In the genomic region with DNA sequence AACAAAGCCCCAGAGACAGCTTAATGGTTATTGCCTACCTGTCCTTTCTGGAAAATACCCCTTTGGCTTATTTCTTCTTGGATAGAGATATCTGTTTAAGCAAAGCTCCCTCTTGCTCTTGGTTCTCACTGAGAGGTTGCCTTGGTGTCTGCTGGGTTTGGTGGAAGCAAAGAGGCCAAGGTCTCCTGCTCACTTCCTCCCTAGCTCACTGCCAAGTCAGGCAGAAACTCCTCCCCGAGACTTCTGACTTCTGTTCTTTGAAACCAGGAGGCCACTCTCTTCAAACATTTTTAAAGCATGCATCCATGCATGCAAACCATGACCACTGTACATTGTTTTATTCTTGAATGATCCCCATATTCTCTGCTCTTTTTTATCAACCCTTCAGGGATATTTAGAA, we compare ENCODE assay signal across 20 mouse cellular contexts.
DNase-seq lines count a peak whose midpoint lies in the region; ATAC-seq and TF ChIP-seq lines count a peak whose summit lies in the region.
"Had no signal": no experiment of that assay in that cellular context is flagged by ENCODE, and none has a peak within 500 bp of the region (broad histone marks: within the 10 kb centered on the region; RNA-seq: fewer than 3 reads in every experiment).

No protein-coding gene starts in this region.

- H3K27ac ChIP-seq in heart, embryonic 12.5 days (ENCODE audit: poor library complexity, severe bottlenecking), result no peak overlapping the region
- peak overlapping the region; percentile 87; the same call in 1 of the 2 replicates for H3K27ac ChIP-seq in liver, postnatal 0 days (ENCODE audit: low read depth)
- H3K27ac ChIP-seq in liver, embryonic 11.5 days (ENCODE audit: low read depth, low read length), result no peak overlapping the region
- H3K27ac ChIP-seq: embryonic facial prominence, embryonic 12.5 days; limb, embryonic 12.5 days; macrophage; midbrain, embryonic 13.5 days; neural tube, embryonic 15.5 days had no signal

- DNase-seq in heart, adult 11 months, result peak; percentile 73
- DNase-seq in liver, postnatal 0 days, result no peak
- DNase-seq in liver, embryonic 11.5 days (ENCODE audit: low spot score), result no peak
- peak; percentile 45 for DNase-seq in adrenal gland, postnatal 14 days
- DNase-seq in lung, postnatal 14 days, result no peak
- DNase-seq in layer of hippocampus, postnatal 25 days (ENCODE audit: extremely low spot score in 1 of 2, low spot score in 1 of 2), result no peak
- DNase-seq: cerebellum, adult 8-10 months; heart, postnatal 4 days; right cerebral cortex, postnatal 4 days had no signal

- peaks cover 11% of the 10 kb centered on the region; the same call in 1 of the 2 replicates for H3K4me1 ChIP-seq in heart, embryonic 12.5 days (replicated peaks)
- peaks cover 18% of the 10 kb centered on the region for H3K4me1 ChIP-seq in liver, postnatal 0 days (ENCODE audit: insufficient read depth)
- no peaks in the 10 kb centered on the region for H3K4me1 ChIP-seq in liver, embryonic 11.5 days (replicated peaks; ENCODE audit: control insufficient read depth, insufficient read depth, low read length)
- H3K4me1 ChIP-seq: embryonic facial prominence, embryonic 12.5 days; midbrain, embryonic 13.5 days; neural tube, embryonic 15.5 days had no signal

- TF ChIP-seq EP300 in liver, postnatal 0 days (IDR thresholded peaks at IDR 0.05; ENCODE audit: low read depth), result no peak

- no peaks in the 10 kb centered on the region for H3K9me3 ChIP-seq in heart, embryonic 12.5 days (replicated peaks)
- H3K9me3 ChIP-seq in liver, postnatal 0 days (ENCODE audit: low read length), result no peaks in the 10 kb centered on the region
- H3K9me3 ChIP-seq in liver, embryonic 11.5 days (ENCODE audit: control insufficient read depth, low read length), result no peaks in the 10 kb centered on the region
- H3K9me3 ChIP-seq: embryonic facial prominence, embryonic 12.5 days; midbrain, embryonic 13.5 days; neural tube, embryonic 15.5 days had no signal

- no peak for TF ChIP-seq CTCF in liver, postnatal 0 days (IDR thresholded peaks at IDR 0.05; ENCODE audit: low read depth)

- no peak overlapping the region for H3K4me3 ChIP-seq in heart, embryonic 12.5 days
- no peak overlapping the region for H3K4me3 ChIP-seq in liver, postnatal 0 days (ENCODE audit: low read depth, low read length)
- H3K4me3 ChIP-seq in liver, embryonic 11.5 days (ENCODE audit: low read depth, low read length), result no peak overlapping the region
- H3K4me3 ChIP-seq: embryonic facial prominence, embryonic 12.5 days; limb, embryonic 12.5 days; midbrain, embryonic 13.5 days; myocyte; neural tube, embryonic 15.5 days had no signal

- no peak for ATAC-seq in heart, embryonic 12.5 days (ENCODE audit: insufficient number of reproducible peaks, low FRiP score)
- ATAC-seq in liver, postnatal 0 days, result no peak
- no peak for ATAC-seq in liver, embryonic 11.5 days (replicated peaks; ENCODE audit: low FRiP score)
- ATAC-seq in megakaryocyte, adult 5-6 weeks (ENCODE audit: poor library complexity, severe bottlenecking), result peak; percentile 66
- ATAC-seq: activated CD4-positive, CD25-positive, alpha-beta regulatory T cell, adult 4 months; forebrain, embryonic 16.5 days; midbrain, embryonic 13.5 days; Patski had no signal

- no peaks in the 10 kb centered on the region for H3K27me3 ChIP-seq in heart, embryonic 12.5 days (replicated peaks)
- no peaks in the 10 kb centered on the region for H3K27me3 ChIP-seq in liver, postnatal 0 days (ENCODE audit: insufficient read depth, low read length)
- H3K27me3 ChIP-seq in liver, embryonic 11.5 days (replicated peaks; ENCODE audit: control insufficient read depth, insufficient read depth, low read length), result no peaks in the 10 kb centered on the region
- H3K27me3 ChIP-seq: embryonic facial prominence, embryonic 12.5 days; limb, embryonic 12.5 days; midbrain, embryonic 13.5 days; neural tube, embryonic 15.5 days; Patski had no signal

- H3K4me2 ChIP-seq in heart, embryonic 12.5 days, result no peak overlapping the region
- H3K4me2 ChIP-seq in liver, postnatal 0 days (ENCODE audit: low read depth, low read length), result no peak overlapping the region
- H3K4me2 ChIP-seq in liver, embryonic 11.5 days, result no peak overlapping the region
- H3K4me2 ChIP-seq: embryonic facial prominence, embryonic 12.5 days; limb, embryonic 12.5 days; midbrain, embryonic 13.5 days; neural tube, embryonic 15.5 days had no signal

- H3K36me3 ChIP-seq in heart, embryonic 12.5 days, result no peaks in the 10 kb centered on the region
- no peaks in the 10 kb centered on the region for H3K36me3 ChIP-seq in liver, postnatal 0 days (replicated peaks; ENCODE audit: insufficient read depth, low read length)
- no peaks in the 10 kb centered on the region for H3K36me3 ChIP-seq in liver, embryonic 11.5 days (ENCODE audit: control insufficient read depth, insufficient read depth, low read length)
- H3K36me3 ChIP-seq: embryonic facial prominence, embryonic 12.5 days; limb, embryonic 12.5 days; midbrain, embryonic 13.5 days; neural tube, embryonic 15.5 days had no signal

- H3K9ac ChIP-seq in heart, embryonic 12.5 days, result no peak overlapping the region
- no peak overlapping the region for H3K9ac ChIP-seq in liver, postnatal 0 days (replicated peaks)
- H3K9ac ChIP-seq in liver, embryonic 11.5 days (ENCODE audit: low read depth, low read length), result no peak overlapping the region
- H3K9ac ChIP-seq: embryonic facial prominence, embryonic 12.5 days; limb, embryonic 12.5 days; midbrain, embryonic 13.5 days; neural tube, embryonic 15.5 days had no signal

- WGBS in heart, embryonic 12.5 days, result 46% methylated on average over 1 of the region's 1 CpGs
- 27% methylated on average over 1 of the region's 1 CpGs for WGBS in liver, postnatal 0 days (ENCODE audit: insufficient replicate concordance)
- 38% methylated on average over 1 of the region's 1 CpGs for whole genome bisulfite sequencing in liver, embryonic 11.5 days

Comparison
In these comparisons a context has a peak if more than half of its experiments do, and no peak if none do; other contexts are left out.
1. DNase-seq: peak in heart, adult 11 months (single experiment) and adrenal gland, postnatal 14 days (single experiment); none in liver, postnatal 0 days (single experiment), liver, embryonic 11.5 days (single experiment), lung, postnatal 14 days (single experiment) and layer of hippocampus, postnatal 25 days (0 of 2).